Mouse (Mus musculus) lung, embryonic 15.5 days (tissue): ENCODE measurements around the gene Foxk1. TPM values are rescaled to one million over a fixed set of nuclear protein-coding genes. Genes with fewer than 3 reads are reported as not detected.

Source experiments
- ATAC-seq: fragments of 200-750 bp; cut with Nextera tagmentation; 2 replicates; pipeline ENCODE4 v1.8.0; 2017; ENCODE audit warnings: moderate number of reproducible peaks, borderline replicate concordance; ENCODE audit not compliant: low FRiP score, low TSS enrichment; ENCODE audit errors: extremely low read depth
- H3K27ac ChIP-seq: fragments of 300-500 bp; sonication (generic); 2 replicates; pipeline ENCODE4 v1.5.1; 2015; ENCODE audit warnings: moderate library complexity, mild to moderate bottlenecking, inconsistent platforms
- H3K27me3 ChIP-seq: fragments of 300-500 bp; sonication (generic); 2 replicates; pipeline ENCODE4 v1.6.1; 2015; ENCODE audit warnings: inconsistent platforms
- H3K36me3 ChIP-seq: fragments of 300-500 bp; sonication (generic); 2 replicates; pipeline ENCODE4 v1.6.1; 2015; ENCODE audit warnings: inconsistent platforms
- H3K4me1 ChIP-seq: fragments of 300-500 bp; sonication (generic); 2 replicates; pipeline ENCODE4 v1.6.1; 2015; ENCODE audit warnings: inconsistent platforms
- H3K4me2 ChIP-seq: fragments of 300-500 bp; sonication (generic); 2 replicates; pipeline ENCODE4 v1.6.1; 2015; ENCODE audit warnings: inconsistent platforms, mild to moderate bottlenecking, moderate library complexity
- H3K4me3 ChIP-seq: fragments of 300-500 bp; sonication (generic); 2 replicates; pipeline ENCODE4 v1.5.1; 2015; ENCODE audit warnings: mild to moderate bottlenecking, inconsistent platforms
- H3K9ac ChIP-seq: fragments of 300-500 bp; sonication (generic); 2 replicates; pipeline ENCODE4 v1.6.1; 2015; ENCODE audit warnings: inconsistent platforms
- H3K9me3 ChIP-seq: fragments of 300-500 bp; sonication (generic); 2 replicates; pipeline ENCODE4 v1.6.1; 2016; ENCODE audit warnings: inconsistent platforms
- WGBS: fragments of 180-500 bp; shearing (Covaris S2); methylation state at CpG from one replicate; pipeline ENCODE4 v1.1.7; 2015; 5-methylcytosine and 5-hydroxymethylcytosine counted together
- polyA plus RNA-seq: library from polyadenylated mRNA; unstranded; fragments of >200 nt; fragmentation: Nextera tagmentation; extraction: Ambion mirVana; gene quantifications from 2 replicates; pipeline ENCODE4 v1.2.1, GENCODE M21; 2015

Foxk1 gene
- polyA plus RNA-seq, 1 experiment from 2014 or later, result 5.7 TPM

DNA sequence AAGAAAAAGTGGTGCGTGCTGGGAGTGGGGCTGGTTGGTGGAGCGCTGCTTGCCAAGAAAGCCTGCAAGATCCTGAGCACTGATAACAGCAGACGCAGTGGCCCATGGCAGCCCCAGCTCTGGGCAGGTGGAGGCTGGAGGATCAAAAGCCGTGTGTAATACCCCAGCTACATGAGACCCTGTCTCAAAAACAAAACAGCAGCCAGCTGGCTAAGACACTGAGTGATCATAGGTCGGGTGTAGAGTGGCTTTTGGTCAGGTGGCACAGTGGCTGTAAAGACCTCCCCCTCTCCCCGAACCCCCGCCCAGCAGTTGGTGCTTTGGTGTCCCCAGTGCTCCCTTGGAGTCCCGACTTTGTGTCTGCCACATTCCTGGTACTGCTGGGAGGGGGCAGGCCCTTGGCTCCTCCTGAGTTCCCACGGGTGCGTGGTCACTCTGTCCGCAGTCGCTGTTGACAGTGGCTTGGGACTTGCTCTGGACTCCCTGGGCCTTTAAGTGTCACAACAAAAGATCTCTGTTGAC lies 38.7 kb downstream of the Foxk1 start:
- H3K36me3 ChIP-seq, result peaks cover 23% of the 10 kb centered on the region
- 2% methylated on average over 12 of the region's 12 CpGs for WGBS
- H3K9me3 ChIP-seq, result no peaks in the 10 kb centered on the region
- ATAC-seq, result no peak; the same call in none of the 2 replicates
- H3K27me3 ChIP-seq, result no peaks in the 10 kb centered on the region
- H3K4me2 ChIP-seq, result peak overlapping the region; percentile 63
- H3K27ac ChIP-seq, result peak overlapping the region; percentile 98
- peaks cover 58% of the 10 kb centered on the region for H3K4me1 ChIP-seq
- H3K4me3 ChIP-seq, result peak overlapping the region; percentile 35
- H3K9ac ChIP-seq, result peak overlapping the region; percentile 39

DNA sequence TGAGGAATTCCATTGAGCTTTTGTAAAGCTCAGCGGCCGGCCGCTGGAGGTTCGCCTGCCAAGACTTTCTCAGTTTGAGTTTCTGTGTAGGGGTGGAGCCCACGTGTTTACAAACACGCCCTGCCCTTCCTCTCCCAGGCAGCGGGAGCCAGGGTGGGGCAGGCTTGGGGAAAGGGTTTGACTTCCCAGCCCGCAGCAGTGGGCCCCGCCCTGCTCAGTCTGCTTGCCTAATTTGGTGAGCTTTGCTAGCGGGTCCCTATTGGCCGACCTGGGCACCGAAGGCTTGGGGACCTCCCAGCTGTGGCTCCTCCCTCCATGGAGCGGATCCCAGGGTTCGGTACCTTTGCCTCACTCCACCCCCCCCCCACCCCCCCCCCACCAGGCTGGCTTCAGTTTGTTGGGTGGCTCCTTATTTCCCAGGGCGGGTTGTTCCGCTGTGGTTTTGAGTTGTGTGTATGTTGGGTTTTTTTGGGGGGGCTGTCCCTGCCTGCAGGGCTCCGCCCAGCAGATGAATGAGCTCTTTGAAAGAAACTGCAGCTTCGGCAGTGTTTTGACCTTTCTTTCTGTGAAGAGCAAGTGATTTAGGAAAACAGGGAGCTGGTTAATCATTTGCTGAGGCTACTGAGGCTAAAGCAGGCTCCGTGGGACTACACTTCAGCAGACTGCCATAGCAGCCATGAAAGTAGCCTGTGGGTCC lies 39.3 kb downstream of the Foxk1 start:
- no peaks in the 10 kb centered on the region for H3K9me3 ChIP-seq
- H3K27ac ChIP-seq, result peak overlapping the region; percentile 98
- ATAC-seq, result peak; percentile 97
- peaks cover 17% of the 10 kb centered on the region for H3K36me3 ChIP-seq
- under 1% methylated on average over 19 of the region's 19 CpGs for WGBS
- H3K4me3 ChIP-seq, result peak overlapping the region; percentile 35
- peak overlapping the region; percentile 40 for H3K9ac ChIP-seq
- H3K4me1 ChIP-seq, result peaks cover 64% of the 10 kb centered on the region
- H3K27me3 ChIP-seq, result no peaks in the 10 kb centered on the region
- peak overlapping the region; percentile 63 for H3K4me2 ChIP-seq

DNA sequence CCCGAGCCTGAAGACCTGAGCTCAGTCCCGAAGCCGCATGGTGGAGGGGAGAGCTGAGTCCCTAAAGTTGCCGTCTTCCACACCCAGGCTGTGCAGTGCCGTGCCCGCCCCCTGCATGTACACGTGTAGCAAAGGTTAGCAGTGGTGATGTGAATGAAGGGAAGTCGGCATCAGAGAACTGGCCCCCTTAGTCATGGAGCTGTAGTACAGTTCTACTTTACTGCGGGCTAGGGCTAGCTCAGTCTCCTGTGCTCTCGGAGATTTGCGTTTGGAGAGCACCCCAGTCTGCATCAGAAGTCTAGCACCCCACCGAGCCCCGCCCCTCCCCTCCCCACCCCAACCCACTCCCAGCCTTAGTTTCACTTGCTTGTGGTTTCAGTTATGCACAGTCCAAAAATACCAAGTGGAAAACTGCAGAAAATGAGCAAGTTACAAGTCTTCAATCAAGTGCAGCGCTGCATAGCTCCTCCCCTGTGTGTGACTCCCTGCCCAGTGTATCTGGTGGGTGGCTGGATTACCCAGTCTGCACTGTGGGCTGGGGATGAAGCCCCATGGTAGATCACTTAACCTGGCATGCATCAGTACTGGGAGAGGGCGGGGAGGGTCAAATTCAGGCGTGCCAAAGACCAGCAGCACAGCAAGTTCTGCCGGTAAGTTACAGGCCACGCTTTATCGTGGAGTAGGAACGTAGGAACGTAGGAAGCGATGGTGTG lies 40.2 kb downstream of the Foxk1 start:
- peaks cover 67% of the 10 kb centered on the region for H3K4me1 ChIP-seq
- no peaks in the 10 kb centered on the region for H3K9me3 ChIP-seq

DNA sequence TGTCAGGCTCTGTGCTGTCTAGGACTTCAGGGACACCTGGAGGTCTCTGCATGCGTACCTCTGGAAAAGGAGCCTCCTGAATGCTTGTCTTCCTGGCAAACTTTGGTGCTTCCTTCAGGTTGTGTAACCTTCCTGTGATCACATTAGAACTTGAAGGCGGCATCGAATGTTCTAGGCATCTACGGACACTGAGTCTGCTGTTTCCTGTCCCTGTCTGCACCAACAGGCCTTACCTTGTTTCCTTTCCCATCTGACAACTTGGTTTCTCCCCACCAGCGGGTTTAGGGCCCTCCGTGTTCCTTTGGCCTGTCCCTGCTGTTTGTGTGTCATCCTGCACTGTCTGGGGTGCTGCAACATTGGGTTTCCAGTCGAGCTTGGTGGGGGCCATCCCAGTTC lies 40.7 kb downstream of the Foxk1 start:
- Histone ChIP-seq H3K27me3 (no peaks in the 10 kb centered on the region), H3K4me1 (peaks cover 67% of the 10 kb centered on the region), H3K9me3 (no peaks in the 10 kb centered on the region), H3K36me3 (0 out of 2 replicates have a peak, but pooled peaks cover 4% of the 10 kb centered on the region), H3K4me2 (no peak overlapping the region), H3K4me3 (no peak overlapping the region), H3K9ac (no peak overlapping the region), H3K27ac (peak overlapping the region; percentile 98; the same call in 1 of the 2 replicates)
- WGBS, result 77% methylated on average over 7 of the region's 7 CpGs
- no peak for ATAC-seq

More for the DNA sequence above, 40.2 kb downstream of the Foxk1 start:
- no peaks in the 10 kb centered on the region for H3K27me3 ChIP-seq
- WGBS, result 40% methylated on average over 22 of the region's 22 CpGs
- peak overlapping the region; percentile 98 for H3K27ac ChIP-seq
- no peak for ATAC-seq
- H3K9ac ChIP-seq, result peak overlapping the region; percentile 40
- peak overlapping the region; percentile 63 for H3K4me2 ChIP-seq
- H3K4me3 ChIP-seq, result peak overlapping the region; percentile 35
- H3K36me3 ChIP-seq, result peaks cover 8% of the 10 kb centered on the region

DNA sequence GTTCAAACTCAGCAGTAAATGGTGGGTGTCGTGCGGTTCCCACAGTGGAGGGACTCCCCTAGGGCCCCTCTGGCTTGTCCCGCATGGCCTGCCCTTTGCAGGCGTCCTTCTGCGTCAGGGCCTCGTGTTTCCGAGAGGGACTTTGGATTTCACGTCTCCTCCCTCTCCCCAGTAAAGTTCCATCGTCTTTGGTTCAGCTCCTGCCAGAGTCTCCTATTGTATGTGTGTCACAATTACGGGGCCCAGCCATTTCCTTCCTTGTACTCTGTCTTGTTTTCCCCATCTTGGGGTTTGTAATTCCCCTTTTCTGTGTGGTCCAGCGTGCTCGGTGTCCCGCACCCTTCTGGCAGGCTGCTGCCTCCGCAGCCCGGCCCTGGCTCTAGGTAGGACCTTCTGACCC lies 42.2 kb downstream of the Foxk1 start:
- Histone ChIP-seq H3K9ac (no peak overlapping the region), H3K36me3 (no peaks in the 10 kb centered on the region), H3K27me3 (no peaks in the 10 kb centered on the region), H3K4me1 (peaks cover 67% of the 10 kb centered on the region), H3K4me2 (no peak overlapping the region), H3K4me3 (no peak overlapping the region), H3K27ac (peak overlapping the region; percentile 12; the same call in 1 of the 2 replicates), H3K9me3 (no peaks in the 10 kb centered on the region)
- no peak for ATAC-seq
- WGBS, result 58% methylated on average over 15 of the region's 15 CpGs

- 58% methylated on average over 14 of the region's 14 CpGs for WGBS
- H3K27ac ChIP-seq, result peak overlapping the region; percentile 12; the same call in 1 of the 2 replicates
- H3K4me1 ChIP-seq, result peaks cover 63% of the 10 kb centered on the region
- H3K36me3 ChIP-seq, result no peaks in the 10 kb centered on the region; the same call in 1 of the 2 replicates
- H3K4me2 ChIP-seq, result no peak overlapping the region
- no peaks in the 10 kb centered on the region for H3K27me3 ChIP-seq
- no peak for ATAC-seq
- no peaks in the 10 kb centered on the region for H3K9me3 ChIP-seq
- no peak overlapping the region for H3K4me3 ChIP-seq
- H3K9ac ChIP-seq, result no peak overlapping the region
Observed at GRCm38 (mm10) chr5:142443994-142444393, 42.7 kb downstream of the Foxk1 start.

DNA sequence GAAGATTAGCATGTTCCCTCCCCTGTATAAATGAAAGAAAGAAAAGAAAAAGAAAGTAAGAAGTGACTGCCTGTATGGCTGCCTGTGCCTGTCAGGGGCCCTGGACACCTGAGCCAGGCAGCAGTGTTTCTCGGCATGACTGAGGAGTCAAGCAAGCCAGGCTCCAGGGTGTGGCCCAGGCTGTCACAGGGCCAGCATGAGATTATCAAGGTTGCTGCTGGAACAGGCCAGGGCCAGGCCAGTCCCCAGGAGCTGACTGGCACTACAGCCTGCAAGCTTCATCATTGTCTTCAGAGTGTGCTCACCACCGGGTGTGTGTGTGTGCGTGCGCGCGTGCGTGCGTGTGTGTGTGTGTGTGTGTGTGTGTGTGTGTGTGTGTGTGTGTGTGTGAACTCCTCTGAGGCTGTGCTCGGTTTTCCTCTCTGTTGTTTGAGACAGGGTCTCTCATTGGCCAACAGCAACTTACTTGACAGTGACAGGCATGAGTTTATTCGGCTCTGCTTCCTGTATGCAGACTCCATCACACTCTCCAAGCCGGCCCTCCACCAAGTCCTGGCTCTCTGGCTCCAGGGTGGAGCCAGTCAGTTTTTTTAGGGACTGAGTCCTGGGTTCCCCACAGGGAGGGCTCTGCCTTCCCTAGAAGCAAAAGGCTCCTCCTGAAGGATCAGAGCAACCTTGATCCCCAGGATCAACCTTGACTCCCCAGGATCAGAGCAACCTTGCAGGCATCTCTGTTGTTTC lies 43.7 kb downstream of the Foxk1 start:
- 57% methylated on average over 11 of the region's 11 CpGs for WGBS

DNA sequence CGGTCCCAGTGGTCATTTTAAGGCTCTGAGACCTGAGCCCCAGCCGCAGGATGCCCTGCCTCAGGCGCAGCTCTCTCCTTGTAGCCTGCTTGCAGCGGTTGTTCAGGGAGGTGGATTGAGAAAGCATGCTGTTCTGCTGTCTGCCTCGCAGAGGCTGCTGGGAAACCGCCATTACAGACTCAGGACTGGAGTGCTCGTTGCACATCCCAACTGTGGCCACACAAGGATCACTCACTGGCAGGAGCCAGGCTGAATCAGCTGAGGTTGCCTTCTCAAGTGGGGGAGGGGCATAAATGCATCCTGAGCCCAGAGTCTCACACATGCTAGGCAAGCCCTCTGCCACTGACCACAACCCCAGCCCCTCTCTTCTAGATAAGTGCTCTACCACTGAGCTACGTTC lies 44.4 kb downstream of the Foxk1 start:
- H3K4me2 ChIP-seq, result no peak overlapping the region
- WGBS, result 43% methylated on average over 8 of the region's 8 CpGs
- peaks cover 49% of the 10 kb centered on the region for H3K4me1 ChIP-seq
- no peaks in the 10 kb centered on the region for H3K9me3 ChIP-seq
- ATAC-seq, result no peak
- peaks cover 13% of the 10 kb centered on the region for H3K36me3 ChIP-seq
- H3K27ac ChIP-seq, result no peak overlapping the region
- no peak overlapping the region for H3K9ac ChIP-seq
- H3K4me3 ChIP-seq, result no peak overlapping the region
- no peaks in the 10 kb centered on the region for H3K27me3 ChIP-seq

More for the DNA sequence above, 43.7 kb downstream of the Foxk1 start:
- Histone ChIP-seq H3K4me2 (no peak overlapping the region), H3K27me3 (no peaks in the 10 kb centered on the region), H3K27ac (no peak overlapping the region), H3K9me3 (no peaks in the 10 kb centered on the region), H3K36me3 (peaks cover 6% of the 10 kb centered on the region), H3K4me1 (peaks cover 53% of the 10 kb centered on the region), H3K4me3 (no peak overlapping the region), H3K9ac (no peak overlapping the region)
- ATAC-seq, result no peak

GRCm38 (mm10) chr5:142448076-142448475 lies 46.8 kb downstream of the Foxk1 start:
- Histone ChIP-seq H3K27ac (peak overlapping the region; percentile 46; the same call in 1 of the 2 replicates), H3K9me3 (no peaks in the 10 kb centered on the region), H3K27me3 (no peaks in the 10 kb centered on the region), H3K4me1 (peaks cover 32% of the 10 kb centered on the region), H3K4me3 (no peak overlapping the region), H3K4me2 (no peak overlapping the region), H3K36me3 (peaks cover 28% of the 10 kb centered on the region), H3K9ac (no peak overlapping the region)
- ATAC-seq, result peak; percentile 49; the same call in 1 of the 2 replicates
- WGBS, result 6% methylated on average over 9 of the region's 9 CpGs

GRCm38 (mm10) chr5:142448623-142449022 lies 47.3 kb downstream of the Foxk1 start:
- H3K4me1 ChIP-seq, result peaks cover 26% of the 10 kb centered on the region
- ATAC-seq, result no peak
- H3K4me3 ChIP-seq, result no peak overlapping the region
- no peak overlapping the region for H3K27ac ChIP-seq
- H3K9ac ChIP-seq, result no peak overlapping the region
- 42% methylated on average over 12 of the region's 12 CpGs for WGBS
- H3K36me3 ChIP-seq, result peaks cover 31% of the 10 kb centered on the region
- H3K9me3 ChIP-seq, result no peaks in the 10 kb centered on the region
- H3K27me3 ChIP-seq, result no peaks in the 10 kb centered on the region
- no peak overlapping the region for H3K4me2 ChIP-seq

GRCm38 (mm10) chr5:142450846-142451245 lies 49.5 kb downstream of the Foxk1 start:
- no peak overlapping the region for H3K4me3 ChIP-seq
- H3K4me2 ChIP-seq, result no peak overlapping the region
- 91% methylated on average over 9 of the region's 9 CpGs for WGBS
- no peaks in the 10 kb centered on the region for H3K9me3 ChIP-seq
- H3K27ac ChIP-seq, result no peak overlapping the region
- H3K4me1 ChIP-seq, result peaks cover 6% of the 10 kb centered on the region
- H3K27me3 ChIP-seq, result no peaks in the 10 kb centered on the region
- no peak overlapping the region for H3K9ac ChIP-seq
- peaks cover 51% of the 10 kb centered on the region for H3K36me3 ChIP-seq
- no peak for ATAC-seq
